Mouse (Mus musculus) brain, embryonic 14.5 days (tissue): ENCODE measurements at regions not wholly inside any gene's neighbourhood (a gene's known extent, or its start where the extent isn't known, plus 50 kb on each side); places are given as distances from the start of the nearest gene placed in this dataset.

Experiments
- CTCF ChIP-seq: fragments of 200-500 bp; IDR thresholded peaks from 2 replicates; pipeline ENCODE4 v1.5.1; 2012; ENCODE audit warnings: inconsistent platforms, mild to moderate bottlenecking, moderate library complexity, borderline replicate concordance; ENCODE audit not compliant: insufficient read depth, insufficient read length; ENCODE audit errors: extremely low read depth
- POLR2A ChIP-seq: fragments of 200-500 bp; IDR thresholded peaks from 2 replicates; pipeline ENCODE4 v1.6.1; 2012; ENCODE audit warnings: mild to moderate bottlenecking, inconsistent platforms, borderline replicate concordance; ENCODE audit not compliant: poor library complexity, insufficient read depth, insufficient read length, severe bottlenecking; ENCODE audit errors: extremely low read depth

DNA sequence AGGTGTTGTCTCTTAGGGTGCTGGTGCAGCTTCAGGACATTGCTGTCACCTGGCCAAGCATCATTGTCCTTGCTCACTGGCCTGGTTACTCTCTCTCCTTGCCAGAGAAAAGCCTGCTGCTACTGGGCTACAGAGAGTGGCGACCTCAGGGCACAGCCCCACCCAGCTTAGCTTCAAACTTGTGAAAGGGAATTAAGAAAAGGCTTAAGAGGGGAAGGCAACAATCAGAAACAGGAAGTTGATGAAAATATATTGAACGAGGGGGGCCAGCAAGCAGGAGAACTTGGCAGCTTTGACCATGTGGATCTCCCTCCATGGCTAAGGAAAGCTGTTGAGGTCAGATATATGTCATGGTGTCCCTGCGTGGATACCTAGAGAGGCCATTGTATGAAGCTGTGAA is 151.1 kb downstream of the Cd24a start:
- no peak for TF ChIP-seq POLR2A
- no peak for TF ChIP-seq CTCF
